Mouse (Mus musculus) spleen, adult 2 months (tissue): ENCODE results near the gene Irf2. TPM values are rescaled to one million over a fixed set of nuclear protein-coding genes. Genes with fewer than 3 reads are reported as not detected.
"Not testable (repeated sequence)": the region's sequence is repeated elsewhere in the genome, so short reads cannot be mapped to it uniquely, and the experiment has no call there.

ENCODE experiments used
- DNase-seq, 2 experiments: peaks; one replicate each; pipeline versions ENCODE4 v3.0.0 to v3.0.0-alpha.2; 2012 to 2021; ENCODE audit warnings: low spot score in 2 of 2, low read depth in 1 of 2
- H3K27ac ChIP-seq: fragments of 200-500 bp; 2 replicates; pipeline ENCODE4 v1.5.1; 2012; ENCODE audit warnings: low read length, inconsistent platforms; ENCODE audit not compliant: insufficient read depth
- H3K27me3 ChIP-seq: fragments of 200-500 bp; 2 replicates; pipeline ENCODE4 v1.6.1; 2012; ENCODE audit warnings: mild to moderate bottlenecking, moderate library complexity, low read length, inconsistent platforms; ENCODE audit not compliant: control insufficient read depth, insufficient read depth
- H3K36me3 ChIP-seq: fragments of 200-500 bp; 2 replicates; pipeline ENCODE4 v1.6.1; 2012; ENCODE audit warnings: mild to moderate bottlenecking, low read length, inconsistent platforms; ENCODE audit not compliant: control insufficient read depth, insufficient read depth
- H3K4me1 ChIP-seq: fragments of 200-500 bp; 2 replicates; pipeline ENCODE4 v1.6.1; 2011; ENCODE audit warnings: inconsistent platforms; ENCODE audit not compliant: control insufficient read depth, insufficient read depth, insufficient read length
- H3K4me3 ChIP-seq: fragments of 200-500 bp; 2 replicates; pipeline ENCODE4 v1.5.1; 2011; ENCODE audit warnings: mild to moderate bottlenecking, inconsistent platforms; ENCODE audit not compliant: insufficient read depth, insufficient read length; ENCODE audit errors: extremely low read depth
- CTCF ChIP-seq: fragments of 200-500 bp; IDR thresholded peaks from 2 replicates; pipeline ENCODE4 v1.5.1; 2011; ENCODE audit warnings: mild to moderate bottlenecking, inconsistent platforms; ENCODE audit not compliant: insufficient read depth, insufficient read length, insufficient replicate concordance; ENCODE audit errors: extremely low read depth
- POLR2A ChIP-seq: fragments of 200-500 bp; IDR thresholded peaks from 2 replicates; pipeline ENCODE4 v1.6.1; 2011; ENCODE audit warnings: low read depth, low read length, inconsistent platforms
- WGBS: fragments of 180-500 bp; shearing (Covaris S2); methylation state at CpG from one replicate; pipeline ENCODE4 v1.1.7; 2018; 5-methylcytosine and 5-hydroxymethylcytosine counted together
- polyA plus RNA-seq: library from polyadenylated mRNA; depleted of rRNA; stranded (reverse); fragments of >200 nt; gene quantifications from 2 replicates; pipeline ENCODE4 v1.2.3, GENCODE M21; 2012

Irf2 gene
- polyA plus RNA-seq, 1 experiment = 28.8 TPM

DNA sequence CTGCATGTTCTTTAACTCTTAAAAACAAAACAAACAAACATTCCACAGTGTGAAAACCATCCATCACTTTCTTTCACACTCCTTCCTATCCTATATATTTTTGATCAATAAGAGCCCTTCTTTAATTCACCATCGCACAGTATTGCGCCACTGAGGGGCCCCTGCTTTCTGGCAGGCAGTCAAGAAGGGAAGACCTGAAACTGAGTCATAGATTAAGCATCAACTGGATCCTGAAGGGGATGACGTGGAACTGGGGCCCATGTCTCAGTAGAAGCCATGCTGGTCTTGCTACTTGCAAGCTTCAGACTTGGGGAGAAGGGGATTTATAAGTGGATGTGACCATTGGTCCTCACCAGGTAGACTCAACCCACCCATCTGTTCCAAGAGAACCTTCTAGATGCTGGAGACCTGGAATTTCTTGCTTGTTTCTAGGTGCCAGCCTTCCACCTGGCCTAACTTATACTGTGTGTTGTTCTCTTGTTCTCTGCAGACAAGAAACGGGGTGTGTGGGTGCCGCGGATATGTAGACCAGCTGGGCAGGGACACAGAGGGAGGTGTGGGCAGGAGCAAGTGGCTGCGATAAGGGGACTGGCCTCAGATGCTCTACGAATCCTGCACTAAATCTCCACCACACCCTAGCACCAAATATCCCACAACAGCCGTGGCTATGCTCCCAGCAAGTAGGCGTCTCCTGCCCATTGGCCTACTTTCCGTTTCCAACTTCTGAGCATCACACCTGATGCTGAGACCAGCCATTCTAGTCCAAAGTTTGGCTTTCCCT, 18.3 kb upstream of the Irf2 start:
- H3K36me3 ChIP-seq = no peaks in the 10 kb centered on the region
- DNase-seq = no peak
- no peaks in the 10 kb centered on the region for H3K4me1 ChIP-seq
- H3K27me3 ChIP-seq = no peaks in the 10 kb centered on the region
- no peak overlapping the region for H3K4me3 ChIP-seq
- no peak overlapping the region; the same call in 1 of the 2 replicates for H3K27ac ChIP-seq
- TF ChIP-seq POLR2A = no peak
- no peak for TF ChIP-seq CTCF
- 90% methylated on average over 11 of the region's 11 CpGs for WGBS

DNA sequence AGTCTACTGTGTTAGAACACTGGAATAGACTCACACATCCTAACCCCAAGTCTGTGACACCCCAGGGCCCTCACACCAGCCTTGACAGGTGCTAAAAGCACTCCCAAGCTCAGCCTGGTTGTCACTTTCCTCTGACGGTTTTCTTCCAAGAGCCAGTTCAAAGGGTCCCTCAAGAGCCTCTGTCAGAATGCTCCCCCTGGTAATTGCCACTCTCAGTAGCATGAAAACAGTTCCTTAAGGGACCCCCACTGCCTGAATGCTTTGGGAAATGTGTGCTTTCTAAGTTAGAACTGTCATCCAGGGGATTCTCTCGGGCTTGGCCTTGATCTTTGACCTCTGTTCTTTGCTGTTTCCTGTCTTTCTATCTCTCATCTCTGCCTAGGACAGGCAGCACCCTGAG, 17.0 kb upstream of the Irf2 start:
- Histone ChIP-seq H3K4me3 (no peak overlapping the region), H3K27me3 (no peaks in the 10 kb centered on the region), H3K36me3 (no peaks in the 10 kb centered on the region), H3K27ac (no peak overlapping the region), H3K4me1 (no peaks in the 10 kb centered on the region)
- 60% methylated on average over 2 of the region's 2 CpGs for WGBS
- no peak for DNase-seq
- TF ChIP-seq POLR2A = no peak
- no peak for TF ChIP-seq CTCF

DNA sequence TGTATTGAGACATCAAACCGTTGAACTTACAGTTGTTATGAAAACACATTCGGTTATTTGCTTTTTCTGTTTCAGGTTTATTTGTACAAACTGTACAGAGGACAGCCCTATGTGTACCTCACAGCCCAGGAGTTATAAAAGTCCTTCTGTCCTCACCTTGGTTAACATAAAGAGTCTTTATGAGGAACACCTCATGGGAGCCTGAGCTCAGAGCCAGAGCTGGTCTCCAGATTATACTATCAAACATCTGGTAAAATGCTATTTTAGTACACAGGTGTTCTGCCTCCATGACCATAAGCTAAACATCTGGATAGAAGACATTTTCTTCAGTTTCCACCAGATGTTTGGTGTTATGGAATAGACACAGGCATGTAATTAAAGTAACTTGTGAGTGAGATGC, 13.1 kb upstream of the Irf2 start:
- no peak for DNase-seq
- 94% methylated on average over 2 of the region's 2 CpGs for WGBS
- TF ChIP-seq POLR2A = no peak
- no peak for TF ChIP-seq CTCF

DNA sequence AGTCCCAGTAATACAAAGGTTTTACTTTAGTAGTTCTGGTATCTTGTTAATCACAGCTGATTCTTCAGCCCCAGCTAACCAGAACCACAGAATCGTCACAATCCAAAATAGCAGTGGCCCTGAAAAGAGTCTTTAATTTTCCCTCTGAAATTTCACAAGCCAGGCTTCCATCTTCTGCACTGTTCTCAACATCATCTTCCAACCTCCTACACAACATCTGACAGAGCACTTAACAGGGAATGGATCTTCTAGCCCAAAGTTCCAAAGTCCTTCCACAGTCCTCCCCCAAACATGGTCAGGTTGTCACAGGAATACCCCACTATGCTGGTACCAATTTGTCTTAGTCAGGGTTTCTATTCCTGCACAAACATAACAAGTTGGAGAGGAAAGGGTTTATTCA, 9.9 kb upstream of the Irf2 start:
- H3K36me3 ChIP-seq, DNase-seq, H3K27ac ChIP-seq, H3K27me3 ChIP-seq, H3K4me1 ChIP-seq, H3K4me3 ChIP-seq: not testable (repeated sequence)
- 89% methylated on average over 1 of the region's 1 CpGs for WGBS

More for the DNA sequence above, 13.1 kb upstream of the Irf2 start:
- no peak overlapping the region for H3K4me3 ChIP-seq
- H3K4me1 ChIP-seq = no peaks in the 10 kb centered on the region
- H3K27ac ChIP-seq = no peak overlapping the region
- no peaks in the 10 kb centered on the region; the same call in 1 of the 2 replicates for H3K36me3 ChIP-seq
- H3K27me3 ChIP-seq = no peaks in the 10 kb centered on the region

DNA sequence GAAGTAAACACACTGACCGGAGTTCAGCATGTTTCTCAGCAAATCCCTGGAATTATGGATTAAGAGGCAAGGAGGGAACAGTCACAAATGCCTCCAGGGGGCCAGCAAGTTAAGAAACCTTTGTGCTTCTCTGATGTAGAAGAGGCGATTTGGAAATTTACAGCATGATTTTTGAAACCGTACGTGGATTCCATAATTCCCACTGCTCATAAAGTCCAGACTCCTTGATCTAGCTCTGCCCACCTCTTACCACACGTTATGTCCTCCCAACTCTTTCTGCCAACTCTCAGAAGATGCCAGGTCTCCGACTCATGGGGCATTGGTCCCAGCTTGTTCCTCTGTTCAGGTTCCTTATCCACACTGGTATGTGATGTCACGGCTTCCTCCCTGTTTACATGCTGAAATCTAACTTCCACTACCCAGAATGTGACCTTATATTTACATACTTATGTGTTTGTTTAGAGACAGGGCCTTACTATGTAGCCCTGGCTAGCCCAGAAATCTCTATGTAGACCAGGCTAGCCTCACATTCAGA, 7.1 kb upstream of the Irf2 start:
- H3K27me3 ChIP-seq = no peaks in the 10 kb centered on the region
- H3K4me1 ChIP-seq = no peaks in the 10 kb centered on the region
- H3K4me3 ChIP-seq = no peak overlapping the region
- TF ChIP-seq CTCF = no peak
- TF ChIP-seq POLR2A = no peak
- no peak overlapping the region for H3K27ac ChIP-seq
- 85% methylated on average over 7 of the region's 7 CpGs for WGBS
- H3K36me3 ChIP-seq = peaks cover 3% of the 10 kb centered on the region; the same call in 1 of the 2 replicates
- no peak for DNase-seq

DNA sequence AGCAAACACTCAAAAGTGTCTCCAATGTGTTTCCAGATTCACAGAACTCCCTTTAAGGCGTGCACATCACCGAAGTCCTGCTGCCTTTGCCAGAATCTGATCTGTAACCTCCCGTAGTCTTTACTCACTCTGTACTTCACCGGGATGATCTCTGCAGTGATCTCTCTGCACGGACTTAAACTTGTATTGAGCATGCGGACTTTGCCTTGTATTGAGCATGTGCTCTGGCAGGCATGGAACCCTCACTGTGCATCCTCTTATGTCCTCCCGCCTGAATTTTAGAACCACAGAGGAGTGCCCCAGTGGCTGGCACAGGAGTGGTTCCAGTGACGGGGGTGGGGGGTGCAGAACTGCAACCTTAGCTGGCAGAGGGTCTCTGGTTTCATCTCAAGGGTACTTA, 5.9 kb upstream of the Irf2 start:
- DNase-seq = no peak
- H3K4me3 ChIP-seq = no peak overlapping the region
- WGBS = 93% methylated on average over 8 of the region's 8 CpGs
- no peak overlapping the region for H3K27ac ChIP-seq
- no peak for TF ChIP-seq CTCF
- TF ChIP-seq POLR2A = no peak
- H3K27me3 ChIP-seq = no peaks in the 10 kb centered on the region
- H3K36me3 ChIP-seq = peaks cover 3% of the 10 kb centered on the region; the same call in 1 of the 2 replicates
- H3K4me1 ChIP-seq = peaks cover 3% of the 10 kb centered on the region; the same call in 1 of the 2 replicates

DNA sequence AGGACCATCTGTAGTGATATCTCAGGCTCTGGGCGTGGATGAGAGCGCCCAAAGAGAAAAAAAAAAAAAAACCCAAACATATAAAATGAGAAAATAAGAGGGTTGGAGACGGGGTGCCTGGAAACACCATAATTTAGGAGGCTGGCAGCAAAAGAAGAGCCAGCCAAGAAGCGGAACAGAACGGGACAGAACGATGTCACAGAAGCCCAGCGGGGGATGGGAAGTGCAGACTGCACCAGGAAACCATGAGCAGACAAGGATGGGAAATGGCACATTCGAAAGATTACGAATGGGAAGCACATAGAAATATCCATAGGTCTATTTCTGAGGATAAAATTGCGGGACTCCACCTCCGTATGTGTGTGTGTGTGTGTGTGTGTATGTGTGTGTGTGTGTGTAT, 4.0 kb upstream of the Irf2 start:
- 90% methylated on average over 11 of the region's 11 CpGs for WGBS
- DNase-seq = no peak
- TF ChIP-seq CTCF (no peak), POLR2A (no peak)
- Histone ChIP-seq H3K36me3 (peaks cover 3% of the 10 kb centered on the region; the same call in 1 of the 2 replicates), H3K4me1 (peaks cover 3% of the 10 kb centered on the region; the same call in 1 of the 2 replicates), H3K27me3 (no peaks in the 10 kb centered on the region), H3K4me3 (no peak overlapping the region), H3K27ac (no peak overlapping the region)
